Mouse (Mus musculus): ENCODE measurements at regions not wholly inside any gene's neighbourhood (a gene's known extent, or its start where the extent isn't known, plus 50 kb on each side); places are given as distances from the start of the nearest gene placed in this dataset.

DNA sequence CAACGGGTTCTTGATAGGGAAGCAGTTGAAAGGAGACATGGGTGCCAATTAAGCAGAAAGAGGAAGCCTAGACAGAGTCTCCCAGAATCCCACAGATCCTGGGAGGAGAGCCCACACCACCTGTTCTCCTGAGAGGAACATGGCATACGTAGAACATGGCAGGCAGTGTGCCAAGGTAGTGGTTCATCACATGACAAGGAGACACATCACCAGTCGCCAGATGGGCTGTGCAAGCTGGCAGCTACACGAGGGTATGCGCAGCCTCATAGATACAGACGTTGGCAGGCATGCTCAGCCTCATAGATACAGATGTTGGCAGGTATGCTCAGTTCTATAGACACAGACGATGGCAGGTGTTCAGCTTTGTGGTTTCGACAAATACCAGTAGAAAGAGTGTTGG lies 68.1 kb upstream of the Mef2a start:
- Histone ChIP-seq H3K36me3 (ENCODE audit: control insufficient read depth, insufficient read depth) (no peaks in the 10 kb centered on the region), H3K27me3 (ENCODE audit: control insufficient read depth, insufficient read depth, insufficient read length) (no peaks in the 10 kb centered on the region), H3ac (ENCODE audit: control insufficient read depth, insufficient read length, low read depth) (no peak overlapping the region), H3K4me3 (ENCODE audit: insufficient read depth, poor library complexity, severe bottlenecking) (no peak overlapping the region), H3K79me3 (ENCODE audit: low read depth) (no peaks in the 10 kb centered on the region), H3K79me2 (ENCODE audit: control insufficient read depth, insufficient read depth) (no peaks in the 10 kb centered on the region)
- TF ChIP-seq FOSL1 (IDR thresholded peaks at IDR 0.05; ENCODE audit: insufficient read depth, low read length, poor library complexity, severe bottlenecking) (no peak), CEBPB (IDR thresholded peaks at IDR 0.05; ENCODE audit: low read depth) (no peak), MYOD1 (IDR thresholded peaks at IDR 0.05; ENCODE audit: control insufficient read depth, insufficient read length, low read depth) (no peak), USF1 (IDR thresholded peaks at IDR 0.05; ENCODE audit: low read depth) (no peak), MYOG (IDR thresholded peaks at IDR 0.05; ENCODE audit: control insufficient read depth, extremely low read depth, insufficient read length) (no peak), MAX (IDR thresholded peaks at IDR 0.05) (no peak), CTCF (IDR thresholded peaks at IDR 0.05; ENCODE audit: control insufficient read depth, insufficient read depth, insufficient read length) (no peak)

DNA sequence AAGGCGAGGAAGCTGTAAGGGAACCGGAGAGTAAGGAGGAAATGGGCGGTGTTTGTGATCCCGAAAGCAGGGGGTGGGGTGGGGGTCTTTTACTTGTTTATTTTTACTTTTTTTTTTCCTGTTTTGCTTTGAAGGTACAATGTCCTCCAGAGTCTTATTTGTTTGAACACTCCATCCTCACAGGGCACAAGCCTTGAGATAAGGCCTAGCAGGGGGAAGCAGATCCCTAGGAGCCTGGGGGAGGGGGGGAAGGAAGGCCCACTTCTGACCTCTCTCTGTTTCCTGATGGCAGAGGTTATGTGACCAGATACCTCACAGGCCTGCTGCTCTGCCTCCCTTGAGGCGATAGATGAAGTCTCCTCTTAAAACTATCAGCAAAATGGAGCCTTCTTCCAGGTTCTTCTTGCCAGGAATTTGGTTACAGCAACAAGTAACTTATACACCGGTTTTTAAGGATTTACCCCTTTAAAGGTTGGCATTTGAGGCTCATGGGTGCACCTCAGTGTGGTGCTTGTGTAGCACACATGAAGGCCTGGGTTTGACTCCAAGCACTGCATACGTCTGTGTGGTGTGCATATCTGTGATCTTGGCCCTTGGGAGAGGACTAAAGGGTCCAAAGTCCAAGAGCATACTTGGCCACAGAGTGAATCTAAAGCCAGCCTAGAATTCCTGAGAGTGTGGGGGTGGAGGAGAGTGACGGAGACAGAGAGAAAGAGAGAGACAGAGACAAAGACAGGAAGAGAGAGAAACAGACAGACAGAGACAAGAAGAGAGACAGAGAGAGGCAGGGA lies 64.8 kb upstream of the Mef2a start:
- Histone ChIP-seq H3K79me3 (ENCODE audit: low read depth) (no peaks in the 10 kb centered on the region), H3K4me3 (ENCODE audit: insufficient read depth, poor library complexity, severe bottlenecking) (no peak overlapping the region), H3K36me3 (ENCODE audit: control insufficient read depth, insufficient read depth) (no peaks in the 10 kb centered on the region), H3K79me2 (ENCODE audit: control insufficient read depth, insufficient read depth) (no peaks in the 10 kb centered on the region), H3ac (ENCODE audit: control insufficient read depth, insufficient read length, low read depth) (no peak overlapping the region), H3K27me3 (ENCODE audit: control insufficient read depth, insufficient read depth, insufficient read length) (no peaks in the 10 kb centered on the region)
- no peak for TF ChIP-seq MAX (IDR thresholded peaks at IDR 0.05)
- TF ChIP-seq CTCF (IDR thresholded peaks at IDR 0.05; ENCODE audit: control insufficient read depth, insufficient read depth, insufficient read length): no peak
- TF ChIP-seq MYOD1 (IDR thresholded peaks at IDR 0.05; ENCODE audit: control insufficient read depth, insufficient read length, low read depth): no peak
- no peak for TF ChIP-seq USF1 (IDR thresholded peaks at IDR 0.05; ENCODE audit: low read depth)
- TF ChIP-seq FOSL1 (IDR thresholded peaks at IDR 0.05; ENCODE audit: insufficient read depth, low read length, poor library complexity, severe bottlenecking): no peak
- TF ChIP-seq CEBPB (IDR thresholded peaks at IDR 0.05; ENCODE audit: low read depth): no peak
- no peak for TF ChIP-seq MYOG (IDR thresholded peaks at IDR 0.05; ENCODE audit: control insufficient read depth, extremely low read depth, insufficient read length)

DNA sequence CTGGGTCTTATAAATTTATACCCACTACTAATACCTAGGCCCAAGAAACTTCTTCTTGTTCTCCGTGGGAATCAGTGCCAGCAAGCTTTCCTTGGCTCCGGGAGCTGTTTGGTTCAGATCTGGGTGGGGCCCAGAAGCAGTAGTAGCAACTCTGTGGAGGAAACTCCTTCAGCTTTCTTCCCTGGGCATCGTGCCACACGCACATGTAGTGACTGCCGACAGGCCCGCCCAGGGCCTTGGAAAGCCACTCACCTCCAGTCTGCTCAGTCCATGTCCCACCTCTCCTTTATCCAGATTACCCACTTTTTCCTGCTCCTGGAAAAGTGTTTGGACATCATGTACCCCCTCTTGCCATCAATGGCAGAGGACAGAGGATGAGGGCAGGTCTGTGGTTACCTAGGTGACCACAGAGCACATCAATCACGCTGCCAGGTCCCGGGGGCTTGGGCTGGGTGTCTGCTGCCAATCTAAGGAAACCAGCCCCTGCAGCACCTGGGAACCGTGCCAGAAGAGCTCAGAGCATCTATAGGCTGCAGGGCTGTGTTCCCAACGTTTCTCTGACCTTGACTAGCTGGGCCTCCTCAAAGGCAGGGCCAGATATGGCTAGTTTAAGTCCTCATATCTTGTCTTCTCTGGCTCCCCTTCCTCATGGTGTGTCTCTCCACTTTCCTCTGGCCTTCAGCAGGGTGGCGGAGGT lies 63.1 kb upstream of the Mef2a start:
- TF ChIP-seq FOSL1 (IDR thresholded peaks at IDR 0.05; ENCODE audit: insufficient read depth, low read length, poor library complexity, severe bottlenecking) (no peak), CTCF (IDR thresholded peaks at IDR 0.05; ENCODE audit: control insufficient read depth, insufficient read depth, insufficient read length) (no peak), USF1 (IDR thresholded peaks at IDR 0.05; ENCODE audit: low read depth) (no peak), MYOD1 (IDR thresholded peaks at IDR 0.05; ENCODE audit: control insufficient read depth, insufficient read length, low read depth) (no peak), MAX (IDR thresholded peaks at IDR 0.05) (no peak), MYOG (IDR thresholded peaks at IDR 0.05; ENCODE audit: control insufficient read depth, extremely low read depth, insufficient read length) (no peak), CEBPB (IDR thresholded peaks at IDR 0.05; ENCODE audit: low read depth) (no peak)
- no peaks in the 10 kb centered on the region for H3K36me3 ChIP-seq (ENCODE audit: control insufficient read depth, insufficient read depth)
- no peaks in the 10 kb centered on the region for H3K79me2 ChIP-seq (ENCODE audit: control insufficient read depth, insufficient read depth)
- H3K4me3 ChIP-seq (ENCODE audit: insufficient read depth, poor library complexity, severe bottlenecking): no peak overlapping the region
- no peaks in the 10 kb centered on the region for H3K27me3 ChIP-seq (ENCODE audit: control insufficient read depth, insufficient read depth, insufficient read length)
- H3K79me3 ChIP-seq (ENCODE audit: low read depth): no peaks in the 10 kb centered on the region
- H3ac ChIP-seq (ENCODE audit: control insufficient read depth, insufficient read length, low read depth): no peak overlapping the region

DNA sequence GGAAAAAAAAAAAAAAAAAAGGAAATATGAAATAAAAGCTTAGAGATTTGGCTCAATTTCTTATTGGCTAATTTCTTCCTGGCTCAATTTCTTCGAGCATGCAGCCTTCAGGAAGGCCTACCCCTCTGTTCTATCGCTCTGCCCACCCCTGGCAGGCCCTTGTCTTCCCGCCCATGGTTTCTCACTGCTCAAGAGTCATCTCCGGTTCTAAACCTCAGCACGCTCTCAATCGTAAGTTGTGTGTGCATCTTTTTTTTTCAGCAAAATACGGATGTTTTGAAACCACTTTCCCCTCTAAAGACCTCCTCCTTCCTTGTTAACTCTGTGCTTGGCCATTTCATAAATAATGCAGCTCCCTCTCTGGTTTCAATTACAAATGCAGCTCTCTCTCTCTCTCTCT lies 58.3 kb upstream of the Mef2a start:
- no peak overlapping the region for H3ac ChIP-seq (ENCODE audit: control insufficient read depth, insufficient read length, low read depth)
- no peaks in the 10 kb centered on the region for H3K79me2 ChIP-seq (ENCODE audit: control insufficient read depth, insufficient read depth)
- no peak for TF ChIP-seq MYOD1 (IDR thresholded peaks at IDR 0.05; ENCODE audit: control insufficient read depth, insufficient read length, low read depth)
- TF ChIP-seq CEBPB (IDR thresholded peaks at IDR 0.05; ENCODE audit: low read depth): no peak
- TF ChIP-seq MYOG (IDR thresholded peaks at IDR 0.05; ENCODE audit: control insufficient read depth, extremely low read depth, insufficient read length): no peak
- TF ChIP-seq USF1 (IDR thresholded peaks at IDR 0.05; ENCODE audit: low read depth): no peak
- no peak for TF ChIP-seq MAX (IDR thresholded peaks at IDR 0.05)
- TF ChIP-seq CTCF (IDR thresholded peaks at IDR 0.05; ENCODE audit: control insufficient read depth, insufficient read depth, insufficient read length): no peak
- no peak for TF ChIP-seq FOSL1 (IDR thresholded peaks at IDR 0.05; ENCODE audit: insufficient read depth, low read length, poor library complexity, severe bottlenecking)
- H3K4me3 ChIP-seq (ENCODE audit: insufficient read depth, poor library complexity, severe bottlenecking): no peak overlapping the region
- H3K27me3 ChIP-seq (ENCODE audit: control insufficient read depth, insufficient read depth, insufficient read length): no peaks in the 10 kb centered on the region
- H3K79me3 ChIP-seq (ENCODE audit: low read depth): no peaks in the 10 kb centered on the region
- no peaks in the 10 kb centered on the region for H3K36me3 ChIP-seq (ENCODE audit: control insufficient read depth, insufficient read depth)

DNA sequence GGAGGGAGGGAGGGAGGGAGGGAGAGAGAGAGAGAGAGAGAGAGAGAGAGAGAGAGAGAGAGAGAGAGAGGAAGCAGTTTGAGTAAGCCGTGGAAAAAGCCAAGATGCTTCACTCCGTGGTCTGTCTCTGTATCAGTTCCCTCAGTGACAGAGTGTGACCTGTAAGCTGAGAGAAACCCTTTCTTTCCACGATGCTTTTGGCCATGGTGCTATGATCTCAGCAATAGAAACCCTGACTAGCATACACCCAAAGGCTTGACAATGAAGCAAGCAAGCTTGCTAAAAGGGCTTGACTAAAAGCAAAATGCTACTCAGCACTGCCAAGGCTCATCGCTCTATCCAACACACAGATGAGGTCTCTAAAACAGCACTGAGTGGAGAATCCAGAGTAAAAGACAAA lies 57.4 kb upstream of the Mef2a start:
- no peak overlapping the region for H3ac ChIP-seq (ENCODE audit: control insufficient read depth, insufficient read length, low read depth)
- no peaks in the 10 kb centered on the region for H3K79me3 ChIP-seq (ENCODE audit: low read depth)
- no peaks in the 10 kb centered on the region for H3K36me3 ChIP-seq (ENCODE audit: control insufficient read depth, insufficient read depth)
- no peaks in the 10 kb centered on the region for H3K79me2 ChIP-seq (ENCODE audit: control insufficient read depth, insufficient read depth)
- H3K4me3 ChIP-seq (ENCODE audit: insufficient read depth, poor library complexity, severe bottlenecking): no peak overlapping the region
- H3K27me3 ChIP-seq (ENCODE audit: control insufficient read depth, insufficient read depth, insufficient read length): no peaks in the 10 kb centered on the region
- no peak for TF ChIP-seq USF1 (IDR thresholded peaks at IDR 0.05; ENCODE audit: low read depth)
- no peak for TF ChIP-seq MAX (IDR thresholded peaks at IDR 0.05)
- no peak for TF ChIP-seq MYOD1 (IDR thresholded peaks at IDR 0.05; ENCODE audit: control insufficient read depth, insufficient read length, low read depth)
- no peak for TF ChIP-seq FOSL1 (IDR thresholded peaks at IDR 0.05; ENCODE audit: insufficient read depth, low read length, poor library complexity, severe bottlenecking)
- TF ChIP-seq CTCF (IDR thresholded peaks at IDR 0.05; ENCODE audit: control insufficient read depth, insufficient read depth, insufficient read length): no peak
- no peak for TF ChIP-seq CEBPB (IDR thresholded peaks at IDR 0.05; ENCODE audit: low read depth)
- TF ChIP-seq MYOG (IDR thresholded peaks at IDR 0.05; ENCODE audit: control insufficient read depth, extremely low read depth, insufficient read length): no peak
